Mouse (Mus musculus) stomach, postnatal 0 days (tissue): ENCODE measurements around the gene Xlr4a.
"Not testable (repeated sequence)": the region's sequence is repeated elsewhere in the genome, so short reads cannot be mapped to it uniquely, and the experiment has no call there.

Experiments used
- CTCF ChIP-seq: IDR thresholded peaks from 2 replicates; pipeline ENCODE4 v1.5.1; 2016; ENCODE audit warnings: antibody characterized with exemption, low read depth, mild to moderate bottlenecking, moderate library complexity
- EP300 ChIP-seq: optimal IDR thresholded peaks from 2 replicates; pipeline ENCODE3; 2016; ENCODE audit warnings: antibody characterized with exemption

GRCm38 (mm10) chrX:73066765-73067312 is 15.4 kb downstream of the Xlr4a start:
- TF ChIP-seq CTCF, EP300: not testable (repeated sequence)
